Mouse (Mus musculus): ENCODE results near the gene Galnt7.

- TF ChIP-seq CTCF (IDR thresholded peaks at IDR 0.05; ENCODE audit: low read depth) (no peak), EP300 (IDR thresholded peaks at IDR 0.05; ENCODE audit: low read depth) (no peak)
Measured at GRCm38 (mm10) chr8:57595853-57596252, 57.0 kb downstream of the Galnt7 start.
